Mouse (Mus musculus) thymus, postnatal 36 days (tissue): ENCODE measurements around the gene Hddc2.
"Not testable (repeated sequence)": the region's sequence is repeated elsewhere in the genome, so short reads cannot be mapped to it uniquely, and the experiment has no call there.

ENCODE experiments used
- DNase-seq, 2 experiments: peaks; one replicate each; pipeline ENCODE4 v3.0.0; 2022; ENCODE audit warnings: mixed read lengths in 2 of 2

Gene Hddc2

DNA sequence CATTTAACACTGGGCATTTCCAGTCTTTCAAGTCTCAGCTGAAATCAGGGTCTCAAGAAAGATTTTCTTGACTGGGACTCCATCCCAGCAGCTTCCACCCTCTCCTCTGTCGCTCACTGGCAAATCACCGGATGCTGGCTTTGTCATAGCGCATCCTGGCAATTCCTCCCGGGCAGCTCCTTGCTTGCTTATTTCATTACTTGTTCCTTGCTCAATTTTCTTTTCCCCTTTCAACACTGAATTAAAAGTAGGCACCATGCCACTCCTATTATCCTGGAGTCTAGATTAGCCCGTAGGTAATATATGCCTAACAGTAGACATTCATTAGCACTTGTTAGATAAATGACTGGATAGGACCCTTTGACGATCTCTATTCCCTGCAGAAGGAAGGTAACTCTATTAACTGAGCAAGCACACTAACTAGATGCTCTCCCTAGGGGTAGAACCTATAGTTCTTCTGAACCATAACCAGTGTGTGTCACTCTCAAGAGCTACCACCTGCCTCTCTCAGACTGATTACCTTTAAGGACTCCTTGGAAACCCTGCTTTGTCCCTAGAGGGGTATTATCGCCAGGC lies 41.8 kb downstream of the Hddc2 start:
- no peak for DNase-seq

DNA sequence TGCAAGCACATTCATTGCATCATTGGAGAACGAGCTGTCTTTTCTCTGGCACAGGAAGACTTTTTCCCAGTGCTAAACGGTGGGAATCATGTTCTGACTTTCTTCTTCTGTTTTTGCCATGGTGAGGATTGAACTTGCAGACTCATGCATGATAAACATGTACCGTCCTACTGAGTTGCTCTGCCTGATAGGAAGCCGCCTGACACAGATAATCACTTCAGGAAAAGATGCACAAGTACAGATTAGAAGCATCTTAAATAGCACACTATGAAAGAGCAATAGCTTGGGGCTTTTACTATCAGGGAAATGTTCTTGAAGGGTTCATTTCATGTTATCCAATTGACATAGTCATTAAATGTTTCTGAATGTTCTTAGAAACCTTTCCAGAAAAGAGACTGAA lies 46.6 kb downstream of the Hddc2 start:
- no peak for DNase-seq

DNA sequence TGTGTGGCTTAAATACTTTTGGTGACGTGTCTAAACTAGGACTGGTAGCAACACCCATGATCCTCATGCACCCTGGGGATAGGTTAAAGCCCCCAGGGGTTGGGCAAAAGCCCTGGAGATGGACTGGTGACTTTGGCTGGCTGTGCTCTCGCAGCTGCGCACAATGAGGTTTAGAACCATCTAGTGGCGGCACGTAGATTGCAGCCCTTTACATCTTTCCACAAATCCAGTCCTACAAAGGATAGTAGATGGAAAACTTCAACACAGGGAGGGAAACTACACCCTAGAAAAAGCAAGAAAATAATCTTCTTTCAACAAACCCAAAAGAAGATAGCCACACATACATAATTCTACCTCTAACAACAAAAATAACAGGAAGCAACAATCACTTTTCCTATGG lies 57.0 kb downstream of the Hddc2 start:
- DNase-seq = not testable (repeated sequence)
